Mouse (Mus musculus) myocyte (in vitro differentiated cells): Measurements from ENCODE around the gene Vill.

Source experiments
- E2F4 ChIP-seq: IDR thresholded peaks from one replicate; pipeline ENCODE4 v1.6.1; 2011; ENCODE audit warnings: mild to moderate bottlenecking, control low read depth, moderate library complexity; ENCODE audit not compliant: insufficient read depth
- MAX ChIP-seq: IDR thresholded peaks from one replicate; pipeline ENCODE4 v1.6.1; 2011; ENCODE audit warnings: low read depth, mild to moderate bottlenecking, control low read depth
- POLR2A ChIP-seq: IDR thresholded peaks from one replicate; pipeline ENCODE4 v1.6.1; 2011; ENCODE audit warnings: low read depth, mild to moderate bottlenecking, control low read depth, moderate library complexity; ENCODE audit not compliant: insufficient read length
- POLR2AphosphoS2 ChIP-seq: IDR thresholded peaks from one replicate; pipeline ENCODE4 v1.6.1; 2011; ENCODE audit warnings: low read depth, control low read depth; ENCODE audit not compliant: insufficient read length
- REST ChIP-seq: IDR thresholded peaks from one replicate; pipeline ENCODE4 v1.6.1; 2011; ENCODE audit warnings: mild to moderate bottlenecking, control low read depth, moderate library complexity; ENCODE audit not compliant: insufficient read depth, insufficient read length

DNA sequence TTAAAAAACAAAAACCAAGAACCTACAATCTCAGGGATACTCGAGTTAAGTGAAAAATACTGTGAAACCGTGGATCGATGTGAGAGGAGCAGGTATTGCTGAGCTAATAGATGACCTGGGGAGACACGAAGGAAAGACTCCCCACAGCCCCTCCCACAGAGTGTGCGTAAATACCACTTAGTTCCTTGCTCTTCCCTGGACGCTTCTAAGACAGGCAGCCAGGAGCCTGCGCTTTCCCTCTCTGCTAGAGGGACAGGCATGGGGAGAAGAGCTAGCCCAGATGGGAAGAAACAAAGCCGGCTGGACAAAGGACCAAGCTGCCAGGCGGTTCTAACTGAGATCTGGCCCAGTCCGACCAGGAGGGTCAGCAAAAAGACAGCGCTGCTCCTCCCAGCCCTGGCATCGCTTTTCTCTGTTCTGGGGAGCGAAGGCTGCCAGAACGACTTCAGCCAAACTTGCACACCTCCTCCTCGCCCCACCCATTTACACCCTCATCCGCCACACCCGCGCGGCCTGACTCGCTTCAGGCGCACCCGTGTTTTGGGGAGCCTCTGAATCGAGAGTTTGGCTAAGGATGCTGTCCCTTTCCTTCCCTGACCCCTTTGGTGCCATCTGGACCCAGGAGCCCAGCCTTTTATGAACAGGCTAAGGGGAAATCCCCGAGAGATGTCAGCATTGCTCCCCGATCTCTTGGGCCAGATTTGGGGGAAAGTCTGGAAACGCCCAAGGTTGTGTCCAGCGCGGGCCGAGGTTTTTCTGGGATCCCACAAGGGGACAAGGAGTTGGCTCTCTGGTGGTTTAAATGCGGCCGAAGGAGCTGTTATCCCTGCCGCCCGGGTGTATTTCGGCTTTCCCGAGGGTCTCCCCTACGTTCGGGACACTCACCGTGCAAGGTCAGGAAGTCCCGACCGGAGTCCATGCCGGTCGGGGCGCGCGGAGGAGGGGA lies 40.2 kb downstream of the Vill start:
- no peak for TF ChIP-seq REST
- TF ChIP-seq POLR2A: peak; percentile 38
- TF ChIP-seq POLR2AphosphoS2: no peak
- no peak for TF ChIP-seq E2F4
- TF ChIP-seq MAX: no peak
